Mouse (Mus musculus) neutrophil, adult 83 days (primary cell): ENCODE data around the gene Trim17. TPM values are rescaled to one million over a fixed set of nuclear protein-coding genes. Genes with fewer than 3 reads are reported as not detected.

ENCODE experiments used
- total RNA-seq, 2 experiments: library from RNA; stranded (reverse); gene quantifications; one replicate each; pipeline ENCODE4 v1.2.4; 2023

Gene Trim17
- not detected for total RNA-seq

GRCm38 (mm10) chr11:58954420-58955142, at the start of gene Trim17, which contains the start of gene Hist3h2a:
Trim17 (plus strand) TSS chr11:58954685.
Hist3h2a (plus strand) TSS chr11:58954685.

GRCm38 (mm10) chr11:58917745-58918366, 36.6 kb upstream of the Trim17 start, which contains the start of gene Btnl10:
Btnl10 (plus strand) TSS chr11:58917908.

GRCm38 (mm10) chr11:58938322-58939087, 16.0 kb upstream of the Trim17 start, which contains the start of gene Rnf187:
Rnf187 (minus strand) TSS chr11:58938916.

DNA sequence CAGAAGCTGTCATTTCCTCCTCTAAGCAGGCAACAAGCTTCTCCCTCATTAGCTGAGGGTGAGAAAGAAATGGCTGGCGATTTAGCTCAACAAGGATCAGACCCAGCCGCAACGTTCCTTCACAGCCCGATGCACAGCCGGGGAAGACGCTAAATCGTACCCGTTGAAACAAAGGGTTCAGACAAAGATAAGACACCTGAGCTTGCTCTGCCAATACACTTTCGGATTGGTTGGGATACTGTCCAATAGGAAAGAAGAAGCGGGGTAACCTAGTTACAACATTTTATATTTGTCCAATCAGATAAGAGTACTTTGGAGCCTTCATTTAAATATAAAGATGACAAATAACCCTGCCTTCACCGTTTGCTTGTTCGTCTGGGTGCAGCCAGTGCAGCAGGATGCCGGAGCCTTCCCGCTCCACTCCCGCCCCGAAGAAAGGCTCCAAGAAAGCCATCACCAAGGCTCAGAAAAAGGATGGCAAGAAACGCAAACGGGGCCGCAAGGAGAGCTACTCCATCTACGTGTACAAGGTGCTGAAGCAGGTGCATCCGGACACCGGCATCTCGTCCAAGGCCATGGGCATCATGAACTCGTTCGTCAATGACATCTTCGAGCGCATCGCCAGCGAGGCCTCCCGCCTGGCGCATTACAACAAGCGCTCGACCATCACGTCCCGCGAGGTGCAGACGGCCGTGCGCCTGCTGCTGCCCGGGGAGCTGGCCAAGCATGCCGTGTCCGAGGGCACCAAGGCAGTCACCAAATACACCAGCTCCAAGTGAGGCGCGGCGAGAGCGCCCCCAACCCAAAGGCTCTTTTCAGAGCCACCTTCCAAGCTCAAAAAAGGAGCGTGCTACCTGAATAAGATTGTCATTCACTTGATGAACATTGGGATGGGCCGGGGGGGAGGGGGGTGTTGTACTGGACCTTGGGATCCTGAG, 5.7 kb upstream of the Trim17 start, which contains the start of gene Hist3h2ba:
TSS of gene Hist3h2ba (plus strand) at position 379 of the 938 bp plus-strand sequence.

GRCm38 (mm10) chr11:58978027-58978705, 23.7 kb downstream of the Trim17 start, which contains the start of gene Trim11:
Trim11 (plus strand) TSS chr11:58978093.

Other genes with a start within 250 kb of the Trim17 start
- under 1 TPM; 0.15 TPM for gene Olfr318, start 230.7 kb upstream of the Trim17 start, total RNA-seq
- not detected for gene Olfr317, start 215.5 kb upstream of the Trim17 start, total RNA-seq
- gene Olfr316, start 202.0 kb upstream of the Trim17 start, total RNA-seq = not detected
- gene Olfr315, start 181.5 kb upstream of the Trim17 start, total RNA-seq = not detected
- gene Olfr314, start 171.7 kb upstream of the Trim17 start, total RNA-seq = not detected
- gene Fam183b, start 152.7 kb upstream of the Trim17 start, total RNA-seq = not detected
- gene Olfr313, start 139.7 kb upstream of the Trim17 start, total RNA-seq = not detected
- not detected for gene Olfr312, start 125.4 kb upstream of the Trim17 start, total RNA-seq
- not detected for gene Olfr311, start 115.4 kb upstream of the Trim17 start, total RNA-seq
- 1 to 10 TPM; 1.4 to 2.1 TPM for gene Gm12258, start 107.5 kb upstream of the Trim17 start, total RNA-seq
- 1 to 10 TPM; 2.7 to 4.3 TPM for gene 2810021J22Rik, start 87.5 kb upstream of the Trim17 start, total RNA-seq
- 1 to 10 TPM; 5.1 to 5.8 TPM for gene Zfp39, start 50.5 kb upstream of the Trim17 start, total RNA-seq
- gene Btnl10, start 36.8 kb upstream of the Trim17 start, total RNA-seq = 10 to 100 TPM; 11.5 to 17.4 TPM
- 10 to 100 TPM; 55.9 to 58.3 TPM for gene Rnf187, start 15.8 kb upstream of the Trim17 start, total RNA-seq
- 10 to 100 TPM; 30.3 to 38.9 TPM for gene Hist3h2ba, start 5.8 kb upstream of the Trim17 start, total RNA-seq
- 10 to 100 TPM; 68.3 to 79.0 TPM for gene Hist3h2a, start within 50 bp of the Trim17 start, total RNA-seq
- 10 to 100 TPM; 59.7 to 67.0 TPM for gene Trim11, start 23.4 kb downstream of the Trim17 start, total RNA-seq
- gene Obscn, start 181.7 kb downstream of the Trim17 start, total RNA-seq = under 1 TPM; 0.04 to 0.35 TPM
- gene Iba57, start 209.1 kb downstream of the Trim17 start, total RNA-seq = 1 to 10 TPM; 6.0 to 6.7 TPM
- not detected for gene Gjc2, start 228.5 kb downstream of the Trim17 start, total RNA-seq
- gene Guk1, start 237.5 kb downstream of the Trim17 start, total RNA-seq = 10 to 100 TPM; 14.9 to 22.7 TPM
- gene Mrpl55, start 247.8 kb downstream of the Trim17 start, total RNA-seq = 10 to 100 TPM; 10.7 to 14.2 TPM